Mouse (Mus musculus) frontal cortex, adult (tissue): Measurements from ENCODE around the gene Dnmt3b.
"Not testable (repeated sequence)": the region's sequence is repeated elsewhere in the genome, so short reads cannot be mapped to it uniquely, and the experiment has no call there.

Source experiments
- ATAC-seq: cut with Nextera tagmentation; 2 replicates; pipeline ENCODE4 v1.9.2; 2017; ENCODE audit warnings: mild to moderate bottlenecking, moderate library complexity, mixed read lengths; ENCODE audit not compliant: low TSS enrichment

Dnmt3b gene

DNA sequence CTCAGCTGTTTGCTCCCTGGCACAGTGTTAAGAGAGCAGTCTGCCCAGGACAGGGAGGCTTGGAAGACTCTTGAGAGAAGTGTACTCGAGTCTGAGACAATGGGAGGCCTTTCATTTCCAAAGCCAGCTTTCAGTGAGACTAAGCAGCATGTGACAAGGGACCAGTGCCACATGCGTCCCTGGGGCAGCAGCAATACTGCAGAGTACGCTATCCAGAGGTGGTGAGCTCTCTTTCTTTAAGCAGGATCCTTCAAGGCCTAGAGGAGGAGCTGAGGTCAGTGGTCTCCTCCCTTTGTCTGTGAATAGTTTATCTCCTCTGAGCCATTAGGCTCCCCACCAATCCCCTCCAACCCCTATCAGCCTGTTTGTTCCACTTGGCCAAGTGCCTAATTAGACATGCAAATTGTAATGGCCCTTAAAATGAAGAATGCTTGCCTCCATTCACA lies 63.4 kb downstream of the Dnmt3b start:
- peak; percentile 41; the same call in 1 of the 2 replicates for ATAC-seq

DNA sequence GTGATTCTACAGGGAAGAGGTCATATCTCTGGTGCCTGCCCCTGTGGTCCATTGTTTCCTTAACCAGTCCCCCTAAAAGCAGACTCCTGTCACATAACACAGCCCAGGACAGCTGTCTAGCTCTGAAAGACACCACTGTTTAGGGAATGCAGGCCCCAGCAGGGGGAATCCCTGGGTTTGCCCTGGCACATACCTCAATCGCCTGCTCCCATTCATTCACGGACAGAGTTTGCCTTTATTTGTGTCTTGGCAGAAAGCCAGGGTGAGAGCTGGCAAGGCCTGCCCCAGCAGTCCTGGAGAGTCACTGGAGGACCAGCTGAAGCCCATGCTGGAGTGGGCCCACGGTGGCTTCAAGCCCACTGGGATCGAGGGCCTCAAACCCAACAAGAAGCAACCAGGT lies 64.0 kb downstream of the Dnmt3b start:
- ATAC-seq = peak; percentile 69; the same call in 1 of the 2 replicates

DNA sequence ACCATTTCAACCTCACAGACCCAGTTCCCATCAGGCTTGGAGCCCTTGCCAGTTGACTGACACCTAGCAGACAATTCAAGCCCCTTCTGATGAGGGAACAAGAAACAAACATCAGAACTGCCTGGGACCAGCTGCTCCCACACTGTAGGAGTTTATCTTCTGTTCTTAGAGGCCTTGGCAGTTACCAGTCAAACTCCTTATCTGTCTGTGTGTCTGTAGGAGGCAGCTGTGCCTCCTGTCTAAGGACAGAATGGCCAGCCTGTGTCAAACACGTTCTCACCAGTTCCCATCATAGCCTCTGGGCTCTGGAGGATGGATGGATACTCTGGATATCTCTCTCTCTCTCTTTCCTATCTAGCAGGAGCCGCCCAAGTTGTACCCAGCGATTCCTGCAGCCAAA lies 68.6 kb downstream of the Dnmt3b start:
- ATAC-seq = not testable (repeated sequence)

DNA sequence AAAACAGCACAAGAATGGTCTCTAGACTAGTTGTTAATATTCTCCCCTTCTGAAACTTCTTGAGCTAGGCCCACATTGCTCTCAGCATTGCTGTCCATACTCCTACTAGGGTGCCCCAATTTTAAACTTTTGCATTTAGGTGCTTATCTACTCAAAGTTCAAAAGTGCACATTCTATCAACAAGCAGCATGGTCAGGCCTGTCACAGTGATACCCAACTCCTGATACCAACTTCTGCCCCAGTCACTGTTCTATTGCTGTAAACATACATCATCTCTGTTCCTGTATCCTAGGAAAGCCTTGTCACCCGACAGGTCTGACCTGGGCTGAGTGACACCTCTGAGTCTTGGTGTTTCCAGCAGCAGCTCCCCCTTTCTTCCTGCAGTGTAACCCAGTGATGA lies 73.8 kb downstream of the Dnmt3b start:
- no peak for ATAC-seq

DNA sequence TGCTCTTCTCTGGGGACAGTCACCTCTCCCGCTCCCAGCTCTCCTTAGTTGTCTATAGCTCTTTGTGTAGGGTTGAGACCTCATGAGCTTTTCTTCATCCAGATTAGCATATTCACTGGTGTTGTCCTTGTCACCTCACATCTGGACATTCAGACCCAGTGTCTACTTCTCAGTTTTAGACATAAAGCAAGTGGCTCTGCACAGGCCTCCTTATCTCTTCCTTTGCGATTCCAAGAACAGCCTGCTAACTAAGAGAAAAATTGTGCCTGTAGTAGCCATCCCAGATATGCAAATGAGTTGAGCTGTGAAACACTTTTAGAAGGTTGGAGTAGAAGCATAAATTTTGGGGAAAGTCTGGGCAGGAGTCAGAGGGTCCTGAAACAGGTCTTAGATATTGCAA lies 75.2 kb downstream of the Dnmt3b start:
- no peak for ATAC-seq

DNA sequence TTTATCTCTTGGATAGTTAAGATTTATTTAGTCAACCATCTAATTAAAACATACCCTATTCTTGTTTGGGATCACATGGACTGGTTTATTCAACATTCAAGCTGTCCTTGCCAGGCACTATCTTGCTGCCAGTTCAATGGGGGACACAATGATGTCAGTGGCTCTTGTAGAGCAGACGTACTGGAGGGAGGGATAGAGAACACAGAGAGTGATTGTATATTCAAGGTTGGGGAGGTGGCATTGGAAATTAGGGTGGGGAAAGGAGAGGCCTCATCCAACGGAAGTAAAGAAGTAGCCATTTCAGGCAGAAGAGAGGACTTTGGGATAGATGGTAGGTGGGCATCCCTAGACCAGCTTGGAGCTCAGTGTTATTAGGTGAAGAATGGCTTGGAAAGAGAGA lies 75.6 kb downstream of the Dnmt3b start:
- no peak for ATAC-seq

- no peak for ATAC-seq
These were observed 76.0 kb downstream of the Dnmt3b start for GRCm38 (mm10) chr2:153725291-153725690.

GRCm38 (mm10) chr2:153734033-153734432 lies 84.8 kb downstream of the Dnmt3b start:
- ATAC-seq = no peak
